21 mouse cellular contexts compared by ENCODE assay signal in the genomic region with DNA sequence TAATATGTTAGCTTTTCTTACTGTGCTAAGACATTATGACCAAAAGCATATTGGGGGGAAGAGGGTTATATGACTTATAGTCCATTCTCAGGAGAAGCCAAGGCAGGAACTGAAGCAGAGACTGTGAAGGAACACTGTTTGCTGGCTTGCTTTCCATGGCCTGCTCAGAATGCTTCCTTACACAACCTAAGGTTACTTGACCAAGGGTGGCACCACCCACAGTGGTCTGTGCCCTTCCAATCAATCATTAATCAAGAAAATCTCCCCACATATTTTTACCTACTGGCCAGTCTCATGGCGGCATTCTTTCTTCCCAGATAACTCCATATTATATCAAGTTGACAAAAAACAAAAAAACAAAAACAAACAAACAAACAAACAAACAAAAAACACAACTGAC.
DNase-seq lines count a peak whose midpoint lies in the region; ATAC-seq and TF ChIP-seq lines count a peak whose summit lies in the region.
"Had no signal": no experiment of that assay in that cellular context is flagged by ENCODE, and none has a peak within 500 bp of the region (broad histone marks: within the 10 kb centered on the region; RNA-seq: fewer than 3 reads in every experiment).

No protein-coding gene starts in this region.

- no peak for TF ChIP-seq POLR2A in kidney, adult 2 months (IDR thresholded peaks at IDR 0.05; ENCODE audit: low read depth, low read length)

- no peak overlapping the region for H3K9ac ChIP-seq in kidney, embryonic 15.5 days
- H3K9ac ChIP-seq: embryonic facial prominence, embryonic 13.5 days; embryonic facial prominence, embryonic 15.5 days; forebrain, embryonic 12.5 days had no signal

- DNase-seq in kidney, adult 2 months = peak; percentile 81
- no peak for DNase-seq in kidney, postnatal 25 days
- DNase-seq in kidney, postnatal 36 days = peak; percentile 41 to 49
- DNase-seq: adrenal gland, adult 2 months; adrenal gland, postnatal 10 days; adrenal gland, postnatal 25 days; cerebellum, adult 11 months; cerebellum, adult 18-20 months; cerebellum, adult 8-10 months; cerebellum, adult 9-11 months; cerebellum, postnatal 14 days; cerebellum, postnatal 36 days; embryo, embryonic 11 days had no signal

- 50% methylated on average over 1 of the region's 1 CpGs for WGBS in kidney, adult 2 months
- 79% methylated on average over 1 of the region's 1 CpGs for WGBS in kidney, embryonic 15.5 days

- no peaks in the 10 kb centered on the region for H3K9me3 ChIP-seq in kidney, embryonic 15.5 days (replicated peaks)
- H3K9me3 ChIP-seq: embryonic facial prominence, embryonic 13.5 days; embryonic facial prominence, embryonic 15.5 days; forebrain, embryonic 10.5 days; forebrain, embryonic 12.5 days had no signal

- no peak for ATAC-seq in kidney, embryonic 15.5 days (replicated peaks; ENCODE audit: low FRiP score)
- ATAC-seq: forebrain, embryonic 14.5 days; forebrain, embryonic 16.5 days had no signal

- H3K36me3 ChIP-seq in kidney, adult 2 months (ENCODE audit: control insufficient read depth, insufficient read depth, low read length) = no peaks in the 10 kb centered on the region
- no peaks in the 10 kb centered on the region for H3K36me3 ChIP-seq in kidney, embryonic 15.5 days
- H3K36me3 ChIP-seq: embryonic facial prominence, embryonic 13.5 days; embryonic facial prominence, embryonic 15.5 days; forebrain, embryonic 10.5 days; forebrain, embryonic 12.5 days had no signal

- H3K27ac ChIP-seq in kidney, adult 2 months (ENCODE audit: insufficient read depth, low read depth, low read length) = no peak overlapping the region
- H3K27ac ChIP-seq in kidney, embryonic 15.5 days = no peak overlapping the region
- H3K27ac ChIP-seq: embryonic facial prominence, embryonic 13.5 days; embryonic facial prominence, embryonic 15.5 days; forebrain, embryonic 10.5 days; forebrain, embryonic 12.5 days had no signal

- no peak overlapping the region for H3K4me2 ChIP-seq in kidney, embryonic 15.5 days
- H3K4me2 ChIP-seq: embryonic facial prominence, embryonic 13.5 days; embryonic facial prominence, embryonic 15.5 days; forebrain, embryonic 12.5 days had no signal

- no peaks in the 10 kb centered on the region for H3K27me3 ChIP-seq in kidney, adult 2 months (replicated peaks; ENCODE audit: control insufficient read depth, insufficient read depth, low read length)
- no peaks in the 10 kb centered on the region for H3K27me3 ChIP-seq in kidney, embryonic 15.5 days
- H3K27me3 ChIP-seq: embryonic facial prominence, embryonic 13.5 days; embryonic facial prominence, embryonic 15.5 days; forebrain, embryonic 12.5 days had no signal

- H3K4me3 ChIP-seq in kidney, adult 2 months (ENCODE audit: insufficient read depth, low read depth, low read length) = no peak overlapping the region
- H3K4me3 ChIP-seq in kidney, embryonic 15.5 days (replicated peaks) = no peak overlapping the region
- H3K4me3 ChIP-seq: embryonic facial prominence, embryonic 13.5 days; embryonic facial prominence, embryonic 15.5 days; erythroblast, embryonic 14.5 days; forebrain, embryonic 10.5 days; forebrain, embryonic 12.5 days had no signal

- TF ChIP-seq CTCF in kidney, adult 2 months (conservative IDR thresholded peaks at IDR 0.05; ENCODE audit: insufficient read depth, insufficient read length, low read depth, low read length) = no peak

- H3K4me1 ChIP-seq in kidney, adult 2 months (ENCODE audit: control insufficient read depth, insufficient read depth, low read length) = peaks cover 3% of the 10 kb centered on the region; the same call in 1 of the 2 replicates
- peaks cover 9% of the 10 kb centered on the region; the same call in 1 of the 2 replicates for H3K4me1 ChIP-seq in kidney, embryonic 15.5 days

Comparison
In these comparisons a context has a peak if more than half of its experiments do, and no peak if none do; other contexts are left out.
1. DNase-seq: peak in kidney, adult 2 months (single experiment) and kidney, postnatal 36 days (2 of 2); none in kidney, postnatal 25 days (0 of 2).